Mouse (Mus musculus): Measurements from ENCODE around the gene Eipr1.

DNA sequence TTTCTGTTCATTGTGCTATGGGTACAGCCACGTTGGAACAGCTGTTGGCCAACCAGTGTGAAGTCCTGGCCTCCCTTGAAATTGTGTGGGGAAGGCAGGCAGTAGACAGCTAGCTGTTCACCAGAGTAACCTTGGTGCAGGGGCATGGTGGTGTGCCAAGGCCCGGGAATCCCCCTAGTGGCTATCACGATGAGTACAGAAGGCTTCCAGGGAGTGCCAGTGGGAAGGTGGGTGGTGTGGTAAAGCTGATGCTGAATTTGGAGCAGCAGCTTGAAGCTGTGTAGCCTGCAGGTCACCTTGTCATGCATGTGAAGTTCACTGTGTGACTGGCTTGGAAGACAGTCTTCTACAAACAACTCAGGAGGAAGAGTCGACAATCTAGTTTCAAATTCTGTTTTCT is 32.8 kb downstream of the Eipr1 start:
- no peak for TF ChIP-seq GATA1 (IDR thresholded peaks at IDR 0.05; ENCODE audit: borderline replicate concordance, low read length)
- TF ChIP-seq FLI1 (IDR thresholded peaks at IDR 0.05; ENCODE audit: low read length), result no peak

Data from megakaryocyte, embryonic 14.5 days (primary cell).